Mouse (Mus musculus) CD8-positive naive resting alpha-beta T cell, adult 2 months (primary cell): ENCODE measurements around the gene Gm9970.

ENCODE experiments used
- DNase-seq, 2 experiments: peaks; one replicate each; pipeline ENCODE4 v3.0.0; 2022; ENCODE audit warnings: low read depth in 2 of 2, low spot score in 2 of 2

Gm9970 gene

DNA sequence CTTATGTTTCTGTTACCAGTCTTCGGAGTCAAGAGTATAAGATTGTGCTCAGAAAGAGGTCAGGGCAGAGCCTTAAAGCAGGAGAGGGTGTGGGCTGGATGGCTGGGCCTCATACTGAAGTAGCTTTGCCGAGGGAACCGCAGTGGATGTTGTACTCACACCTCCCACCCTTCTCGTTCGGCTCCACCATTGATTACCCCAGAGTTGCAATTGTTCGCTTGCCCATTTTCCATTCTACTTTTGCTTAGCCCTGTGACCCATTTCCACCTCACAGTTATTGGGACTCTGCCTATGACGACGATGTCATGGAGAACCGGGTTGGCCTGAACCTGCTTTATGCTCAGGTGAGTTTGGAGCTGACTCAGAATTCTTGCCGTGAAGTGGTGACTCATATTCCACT is 44.8 kb downstream of the Gm9970 start:
- DNase-seq: no peak

DNA sequence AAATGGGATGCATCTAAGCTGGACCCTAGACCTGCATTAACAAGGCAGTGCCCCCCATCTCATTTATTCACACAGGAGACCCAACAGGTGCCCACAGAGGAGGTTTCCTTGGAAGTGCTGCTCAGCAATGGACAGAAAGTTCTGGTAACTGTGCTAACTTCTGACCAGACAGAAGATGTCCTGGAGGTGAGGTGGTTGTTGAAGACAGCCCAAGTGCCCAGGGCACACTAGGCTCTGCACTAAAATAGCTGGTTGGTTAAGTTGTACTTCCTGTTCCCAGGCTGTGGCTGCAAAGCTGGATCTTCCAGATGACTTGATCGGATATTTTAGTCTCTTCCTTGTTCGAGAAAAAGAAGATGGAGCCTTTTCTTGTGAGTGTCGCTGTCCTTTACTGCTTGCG is 45.4 kb downstream of the Gm9970 start:
- DNase-seq: no peak

DNA sequence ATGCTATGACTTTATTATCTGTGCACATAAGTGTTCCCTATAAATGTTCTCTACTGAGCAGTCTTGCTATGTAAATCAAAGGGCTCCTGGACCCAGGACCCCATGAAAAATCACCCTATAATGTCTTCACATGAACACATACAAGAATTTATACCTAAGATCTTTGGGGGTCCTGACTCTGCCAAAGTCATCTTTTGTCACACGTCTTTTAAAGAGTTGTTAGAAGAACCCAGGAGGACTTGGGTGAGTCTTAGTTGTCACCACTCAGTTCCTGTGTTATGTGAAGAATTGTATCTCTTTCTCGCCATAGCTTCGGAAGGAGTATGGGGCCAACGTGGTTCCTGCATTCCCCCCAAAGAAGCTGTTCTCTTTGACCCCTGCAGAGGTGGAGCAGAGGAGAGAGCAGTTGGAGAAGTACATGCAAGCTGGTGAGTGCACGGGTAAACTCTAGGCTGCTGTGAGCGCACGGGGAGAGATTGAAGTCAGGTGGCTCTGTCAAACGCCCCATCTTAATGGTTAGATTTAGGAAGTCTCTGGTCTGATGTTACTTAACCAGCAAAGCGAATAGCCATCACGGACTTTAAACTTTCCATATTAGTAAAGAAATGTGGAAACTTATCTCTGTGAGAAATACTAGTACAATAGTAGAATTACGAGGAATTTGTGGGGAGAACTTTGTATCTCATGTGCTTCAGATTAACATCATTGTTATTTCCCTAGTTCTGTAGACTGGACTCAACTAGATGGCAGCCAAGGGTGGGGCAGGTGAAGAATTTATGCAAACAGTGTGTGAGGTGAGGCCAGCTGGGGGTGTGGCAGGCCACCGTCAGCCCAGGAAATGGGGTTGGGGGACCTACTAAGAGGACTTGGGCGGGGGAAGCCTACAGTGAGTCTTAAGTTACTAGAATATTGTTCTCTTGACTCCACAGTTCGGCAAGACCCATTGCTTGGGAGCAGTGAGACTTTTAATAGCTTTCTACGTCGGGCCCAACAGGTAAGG is 46.2 kb downstream of the Gm9970 start:
- DNase-seq: no peak

DNA sequence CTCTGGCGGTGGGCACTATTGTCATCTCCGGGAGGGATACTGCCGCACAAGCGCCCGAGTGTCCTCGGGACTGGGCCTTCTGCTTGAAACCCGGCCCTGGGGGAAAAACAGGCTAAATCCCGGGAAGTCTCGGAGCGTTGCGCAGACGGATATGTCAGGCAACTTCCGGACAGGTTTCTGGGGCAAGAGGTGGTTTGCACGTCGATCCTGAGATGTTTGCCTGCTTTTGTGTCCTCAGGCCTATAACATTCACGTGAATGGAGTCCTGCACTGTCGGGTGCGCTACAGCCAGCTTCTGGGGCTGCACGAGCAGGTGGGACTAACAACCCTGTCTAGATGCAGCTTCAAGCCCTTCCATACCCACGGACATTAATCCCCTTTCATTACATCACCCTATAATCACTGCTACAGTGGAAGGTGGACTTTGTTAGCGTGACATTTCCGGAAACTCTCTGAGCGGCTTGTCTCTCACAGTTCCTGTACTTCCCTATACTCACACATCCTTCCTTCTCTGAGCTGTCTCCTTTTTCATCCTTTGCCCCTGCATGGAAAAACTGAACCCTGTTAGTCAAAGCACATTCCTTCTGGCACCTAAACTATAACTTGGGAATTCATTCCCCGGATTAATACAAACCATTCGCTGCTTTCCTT is 47.3 kb downstream of the Gm9970 start:
- no peak for DNase-seq

DNA sequence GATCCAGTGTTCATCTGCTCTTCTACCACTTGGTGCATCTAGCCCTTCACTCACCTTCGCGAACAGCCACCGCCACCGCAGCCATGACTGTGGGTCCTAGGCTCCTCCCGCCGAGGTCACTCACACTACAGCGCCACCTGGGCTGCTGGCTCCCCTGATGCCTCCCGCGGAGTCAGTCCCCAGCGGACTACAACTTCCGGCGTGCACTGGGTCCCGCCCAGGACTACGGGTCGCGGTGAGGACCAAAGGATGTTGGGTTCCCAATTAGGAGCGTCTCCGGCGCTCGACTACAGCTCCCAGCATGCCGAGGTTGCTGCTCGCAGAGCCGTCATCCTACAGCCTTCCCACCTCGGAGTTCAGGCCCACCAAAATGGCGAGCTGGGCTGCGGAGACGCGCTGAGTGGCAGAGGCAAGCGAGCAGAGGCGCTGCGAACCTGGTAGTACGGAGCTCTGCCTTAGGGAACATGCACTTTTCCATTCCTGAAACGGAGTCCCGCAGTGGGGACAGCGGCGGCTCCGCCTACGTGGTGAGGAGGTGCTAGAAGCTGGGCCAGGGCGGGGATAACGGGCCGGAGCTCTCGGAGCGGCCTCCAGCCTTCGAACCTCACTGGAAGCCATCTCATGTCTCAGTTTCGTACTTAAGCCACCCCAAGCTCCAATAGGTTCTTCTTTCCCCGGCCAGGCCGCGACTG is 47.9 kb downstream of the Gm9970 start, which contains the start of the genes Snx17 and Eif2b4:
Snx17 (plus strand) TSS at position 289 of the 692 bp plus-strand sequence.
Eif2b4 (minus strand) TSS at position 492 of the 692 bp plus-strand sequence.
- peak; percentile 99 for DNase-seq

DNA sequence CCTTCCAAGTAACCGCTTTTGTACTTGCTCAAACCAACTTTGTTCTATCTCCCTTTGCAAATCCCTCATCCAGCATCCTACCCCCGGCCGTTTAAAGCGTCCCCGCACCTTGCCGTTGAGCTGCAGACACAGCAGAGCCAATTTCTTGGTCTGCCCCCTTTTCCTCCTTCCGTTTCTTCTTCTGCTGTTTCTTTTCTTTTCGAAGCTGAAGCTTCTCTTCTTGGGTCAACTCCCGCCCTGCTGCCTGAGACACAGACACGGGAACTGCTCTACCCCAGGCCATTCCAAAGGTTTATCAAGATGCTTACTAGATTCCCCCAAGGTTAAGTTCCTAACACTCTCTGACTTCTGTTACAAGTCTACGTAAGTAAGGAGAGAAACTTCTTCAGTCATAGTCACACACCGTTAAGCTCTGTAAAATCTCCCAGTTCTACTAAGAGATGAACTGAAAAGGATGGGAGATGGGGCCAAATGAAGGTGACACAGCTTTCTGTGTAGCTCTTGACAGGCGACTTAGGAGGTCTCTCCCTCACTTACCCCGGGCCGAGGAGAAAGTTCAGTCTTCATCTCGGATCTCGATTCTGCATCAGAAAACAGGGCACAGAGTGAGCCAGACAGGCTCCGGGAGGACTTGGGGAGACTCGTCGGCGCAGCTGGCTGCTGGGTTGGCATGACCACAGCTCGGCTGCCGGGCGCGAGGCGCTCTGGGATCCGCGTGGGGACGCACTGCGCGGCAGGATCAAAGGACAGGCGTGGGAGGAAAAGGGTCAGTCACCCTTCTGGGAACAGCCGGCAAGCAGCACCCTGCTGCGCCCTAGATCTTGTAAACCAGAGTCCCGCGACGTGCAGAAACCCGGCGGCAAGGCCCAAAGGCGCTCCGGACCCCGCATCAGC is 48.7 kb downstream of the Gm9970 start:
- no peak for DNase-seq
